Mouse (Mus musculus) gastrocnemius, postnatal 14 days (tissue): Measurements from ENCODE around the gene Cd300a. TPM values are rescaled to one million over a fixed set of nuclear protein-coding genes. Genes with fewer than 3 reads are reported as not detected.

Experiments
- DNase-seq: peaks from one replicate; pipeline ENCODE4 v3.0.0; 2021; ENCODE audit warnings: mixed read lengths
- intact Hi-C: fragments of 180-260 bp; cut with DNase I; formaldehyde crosslinking; loops from one replicate; pipeline ENCODE4 v1.15.1; 2025; ENCODE audit warnings: low total_unique reads
- long read RNA-seq, 2 experiments: library from polyadenylated mRNA; stranded (forward); transcript quantifications; one replicate each; pipeline ENCODE4 v2.0.0; 2021
- total RNA-seq, 2 experiments: library from RNA; stranded (reverse); gene quantifications; 2 replicates each; pipeline ENCODE4 v1.2.3; 2021

Gene Cd300a
- under 1 TPM; 0.55 to 0.84 TPM for total RNA-seq
- long read RNA-seq, experiment 1 = 0 reads
- long read RNA-seq, experiment 2 = 0 reads

GRCm38 (mm10) chr11:114889991-114890518 is at the start of gene Cd300a:
TSS of gene Cd300a (plus strand) at chr11:114890041.
- intact Hi-C loops = no loop called here
- no peak for DNase-seq

- peak; percentile 84 for DNase-seq
- intact Hi-C loops = no loop called here
Measured at GRCm38 (mm10) chr11:114843818-114844463, 45.9 kb upstream of the Cd300a start.

- intact Hi-C loops = no loop called here
- no peak for DNase-seq
Measured at GRCm38 (mm10) chr11:114844464-114845220, 45.2 kb upstream of the Cd300a start.

GRCm38 (mm10) chr11:114846336-114846735 is 43.5 kb upstream of the Cd300a start:
- DNase-seq = no peak
- intact Hi-C loops = no loop called here

- intact Hi-C loops = no loop called here
- no peak for DNase-seq
Measured at GRCm38 (mm10) chr11:114847008-114847407, 42.8 kb upstream of the Cd300a start.

- DNase-seq = no peak
- intact Hi-C loops = no loop called here
Measured at GRCm38 (mm10) chr11:114849572-114849971, 40.3 kb upstream of the Cd300a start.

GRCm38 (mm10) chr11:114850066-114850451 is 39.8 kb upstream of the Cd300a start:
- DNase-seq = no peak
- intact Hi-C loops = no loop called here

- intact Hi-C loops = no loop called here
- peak; percentile 82 for DNase-seq
Measured at GRCm38 (mm10) chr11:114850452-114851268, 39.2 kb upstream of the Cd300a start, which contains the start of gene Gprc5c. TSS of gene Gprc5c (plus strand) at chr11:114851152.

- DNase-seq = no peak
- intact Hi-C loops = no loop called here
Measured at GRCm38 (mm10) chr11:114851269-114851607, 38.6 kb upstream of the Cd300a start.

- peak; percentile 78 for DNase-seq
- intact Hi-C loops = no loop called here
Measured at GRCm38 (mm10) chr11:114851608-114852310, 38.1 kb upstream of the Cd300a start.

GRCm38 (mm10) chr11:114852311-114853173 is 37.3 kb upstream of the Cd300a start:
- intact Hi-C loops = no loop called here
- no peak for DNase-seq

GRCm38 (mm10) chr11:114853174-114853838 is 36.5 kb upstream of the Cd300a start:
- intact Hi-C loops = no loop called here
- DNase-seq = no peak

GRCm38 (mm10) chr11:114854581-114854980 is 35.3 kb upstream of the Cd300a start:
- intact Hi-C loops = no loop called here
- DNase-seq = no peak

GRCm38 (mm10) chr11:114856125-114856524 is 33.7 kb upstream of the Cd300a start:
- no peak for DNase-seq
- intact Hi-C loops = no loop called here

GRCm38 (mm10) chr11:114858641-114859040 is 31.2 kb upstream of the Cd300a start:
- intact Hi-C loops = no loop called here
- no peak for DNase-seq

GRCm38 (mm10) chr11:114861057-114861456 is 28.8 kb upstream of the Cd300a start:
- intact Hi-C loops = no loop called here
- no peak for DNase-seq

- intact Hi-C loops = no loop called here
- DNase-seq = no peak
Measured at GRCm38 (mm10) chr11:114862687-114863086, 27.2 kb upstream of the Cd300a start.

- DNase-seq = no peak
- intact Hi-C loops = no loop called here
Measured at GRCm38 (mm10) chr11:114863918-114864420, 25.9 kb upstream of the Cd300a start.
